Mouse (Mus musculus): ENCODE measurements at regions not wholly inside any gene's neighbourhood (a gene's known extent, or its start where the extent isn't known, plus 50 kb on each side); places are given as distances from the start of the nearest gene placed in this dataset.

DNA sequence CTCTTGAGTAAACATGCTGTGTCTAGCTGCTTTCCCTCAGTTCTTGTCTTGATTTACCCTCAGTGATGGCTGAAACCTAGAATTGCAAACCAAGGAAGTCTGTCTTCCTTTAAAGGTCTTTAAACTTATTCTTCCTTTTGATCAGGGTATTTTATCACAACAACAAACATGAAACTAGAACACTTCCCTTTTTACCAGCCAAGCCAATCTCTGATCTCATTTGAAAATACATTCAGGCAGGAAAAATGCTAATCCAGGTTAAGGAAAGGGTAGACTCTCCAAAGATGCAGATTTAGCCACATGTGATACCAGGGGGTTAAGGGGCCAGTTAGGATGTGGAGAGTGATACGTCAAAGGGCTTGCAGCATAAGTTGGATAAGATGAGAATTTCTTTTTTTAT, 100.4 kb upstream of the Inhba start:
- intact Hi-C loops (cut with DNase I): no loop called here
- DNase-seq (ENCODE audit: low spot score in 2 of 2): no peak

DNA sequence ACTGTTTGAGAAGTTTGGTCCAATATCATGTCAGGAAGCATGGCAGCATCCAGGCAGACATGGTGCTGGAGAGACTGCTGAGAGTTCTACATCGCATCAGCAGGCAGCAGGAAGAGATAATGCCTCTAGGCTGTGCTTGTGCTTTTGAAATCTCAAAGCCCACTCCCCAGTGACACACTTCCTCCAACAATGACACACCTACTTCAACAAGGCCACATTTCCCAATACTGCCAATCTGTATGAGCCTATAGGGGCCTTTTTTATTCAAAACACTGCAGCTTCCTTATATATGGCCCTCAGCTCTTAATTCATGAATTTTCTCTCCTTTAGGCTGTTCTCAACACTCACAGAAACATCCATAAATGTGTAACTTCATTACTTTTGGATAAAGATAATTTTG, 97.4 kb upstream of the Inhba start:
- intact Hi-C loops (cut with DNase I): no loop called here
- DNase-seq (ENCODE audit: low spot score in 2 of 2): no peak

DNA sequence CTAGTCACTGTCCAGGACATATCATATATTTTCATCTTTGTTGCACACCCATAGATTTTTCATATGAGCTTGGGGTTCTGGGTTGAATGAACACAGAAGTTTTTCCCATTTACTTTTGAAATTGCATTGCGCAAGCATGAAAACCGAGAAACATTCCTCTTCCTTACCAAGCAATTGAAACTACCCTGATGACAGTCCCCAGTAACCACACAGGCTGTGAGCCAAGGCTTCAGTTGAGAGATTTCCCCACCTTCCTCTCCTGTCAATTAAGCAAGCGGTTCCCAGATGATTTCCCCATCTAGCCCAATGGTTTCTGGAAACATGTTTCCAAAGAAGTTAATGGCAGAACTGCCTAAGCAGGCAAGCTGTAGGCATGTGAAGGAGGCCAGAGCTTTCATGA, 81.8 kb upstream of the Inhba start:
- no peak for DNase-seq (ENCODE audit: low spot score in 2 of 2)
- intact Hi-C loops (cut with DNase I): no loop called here

DNA sequence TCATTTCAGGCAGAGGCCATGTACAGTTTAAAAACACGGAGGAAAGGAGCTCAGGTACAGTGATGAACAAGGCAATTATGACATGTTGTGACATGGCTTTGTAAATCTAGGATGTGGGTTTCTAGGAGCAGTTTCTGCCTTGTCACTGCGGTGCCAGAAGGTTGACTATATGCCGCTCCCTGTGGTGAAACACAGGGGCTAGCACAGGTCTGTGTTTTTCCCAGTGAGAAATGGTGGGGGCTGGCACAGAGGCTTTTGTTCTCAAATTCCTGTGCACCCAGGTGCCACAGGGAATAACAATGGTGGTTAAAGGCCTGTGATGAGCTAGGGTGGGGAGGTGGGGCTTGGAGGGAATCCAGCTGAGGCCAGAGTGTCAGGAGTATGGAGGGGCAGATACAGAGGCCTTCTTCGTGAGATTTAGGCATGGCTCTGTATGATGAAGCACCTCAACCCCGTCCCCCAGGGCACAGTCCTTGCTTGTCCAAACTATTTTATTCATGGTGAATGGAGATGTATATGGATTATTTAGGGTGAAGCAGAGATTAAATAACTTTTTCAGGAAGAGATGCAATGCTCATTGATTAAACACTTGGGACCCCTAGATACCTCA, 80.0 kb upstream of the Inhba start:
- intact Hi-C loops (cut with DNase I): no loop called here
- DNase-seq (ENCODE audit: low spot score in 2 of 2): no peak

DNA sequence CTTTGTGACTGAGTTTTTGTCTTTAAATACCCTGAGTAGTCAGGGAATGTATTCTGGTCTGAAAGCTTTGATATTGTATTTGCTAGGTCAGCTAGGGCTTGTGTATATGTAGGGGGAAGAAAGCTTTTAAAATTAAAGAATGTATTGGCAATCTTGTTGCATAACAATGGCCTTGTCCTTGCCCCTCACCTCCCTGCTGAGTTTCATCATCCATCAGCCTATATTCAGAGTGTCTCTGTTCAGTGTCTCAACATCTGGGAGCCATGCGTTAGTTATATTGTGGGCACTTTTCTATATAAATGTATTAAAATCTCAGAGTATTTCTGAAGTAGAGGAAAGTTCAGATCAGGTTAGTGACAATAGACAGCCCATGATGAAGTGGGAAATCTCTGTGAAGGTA, 76.0 kb upstream of the Inhba start:
- intact Hi-C loops (cut with DNase I): no loop called here
- no peak for DNase-seq (ENCODE audit: low spot score in 2 of 2)

DNA sequence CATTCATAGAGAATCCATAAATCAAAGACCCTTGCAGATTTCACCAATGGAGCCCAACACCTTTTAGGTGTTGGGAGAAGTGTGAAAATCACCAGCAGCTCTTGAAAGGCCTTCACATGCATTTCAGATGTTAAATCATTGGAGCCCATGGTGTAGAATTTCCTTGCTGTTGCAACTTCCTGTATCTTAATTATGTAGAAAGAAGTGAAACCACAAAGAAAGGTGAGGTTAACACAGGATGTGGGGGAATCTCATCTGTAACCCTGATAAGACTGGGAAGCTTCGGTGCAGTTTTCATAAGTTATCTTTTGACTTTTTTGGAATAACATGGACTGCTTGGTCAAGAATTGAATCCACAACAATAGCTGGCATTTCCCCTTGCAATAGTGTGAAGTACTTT, 75.5 kb upstream of the Inhba start:
- DNase-seq (ENCODE audit: low spot score in 2 of 2): no peak
- intact Hi-C loops (cut with DNase I): no loop called here

DNA sequence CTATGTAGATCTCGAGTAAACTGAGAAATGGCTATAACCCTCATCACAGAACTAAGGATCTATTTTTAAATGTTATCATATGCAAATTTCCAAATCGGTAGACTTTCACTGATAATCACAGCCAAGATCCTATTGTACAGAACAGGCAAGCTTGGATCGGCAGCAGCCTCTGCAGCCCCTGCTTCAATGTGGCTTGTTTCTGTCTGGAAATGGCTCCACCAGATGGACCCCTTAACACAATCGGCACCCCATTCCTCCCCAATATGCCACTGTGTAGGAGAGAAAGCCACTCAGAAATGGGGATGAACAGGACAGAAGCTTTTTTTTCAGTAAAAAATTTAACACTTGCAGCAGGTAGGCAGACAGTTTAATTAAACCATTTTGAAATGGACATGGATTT, 61.5 kb upstream of the Inhba start:
- intact Hi-C loops (cut with DNase I): no loop called here
- no peak for DNase-seq (ENCODE audit: low spot score in 2 of 2)

DNA sequence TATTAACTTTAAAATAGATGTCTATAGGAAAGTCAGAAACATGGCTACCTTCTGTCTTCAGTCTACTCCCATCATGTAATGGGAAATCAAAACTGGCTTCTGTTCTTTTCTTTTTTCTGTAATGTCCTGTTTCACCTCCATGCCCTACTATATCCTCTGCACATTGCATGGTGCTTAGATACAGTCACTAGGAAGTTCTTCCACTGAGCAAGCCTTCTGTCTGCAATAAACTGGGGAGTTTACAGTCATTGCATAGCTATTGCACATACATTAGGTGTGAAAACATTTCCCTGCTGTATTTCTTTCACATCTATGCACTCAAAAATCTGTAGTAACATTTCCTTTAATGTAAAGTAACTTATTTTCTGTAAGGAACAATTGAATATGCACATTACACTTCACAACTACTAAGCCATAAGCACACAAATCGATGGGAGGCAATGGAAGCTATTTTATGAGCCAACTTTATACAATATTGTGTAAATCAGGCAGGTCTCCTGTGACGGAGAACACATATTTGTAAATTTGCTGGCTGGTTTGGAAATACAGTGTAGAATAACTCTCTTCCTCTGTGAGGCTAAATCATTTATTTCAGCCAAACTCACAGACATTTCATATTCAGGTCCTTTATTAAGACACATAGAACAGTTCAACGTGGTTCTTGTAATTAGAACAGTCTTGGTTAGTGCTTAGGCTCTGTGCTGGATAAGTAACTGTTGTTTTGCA, 60.6 kb upstream of the Inhba start:
- intact Hi-C loops (cut with DNase I): no loop called here
- no peak for DNase-seq (ENCODE audit: low spot score in 2 of 2)

Measured in left cerebral cortex, postnatal 25 days (tissue).